Mouse (Mus musculus) ES-Bruce4 (cell line): ENCODE data around the gene Dlgap4.

Source experiments
- CTCF ChIP-seq: IDR thresholded peaks from one replicate; pipeline ENCODE4 v1.8.1; 2011; ENCODE audit warnings: low read depth, low read length
- EP300 ChIP-seq: IDR thresholded peaks from 2 replicates; pipeline ENCODE4 v1.6.1; 2011; ENCODE audit warnings: low read depth, low read length; ENCODE audit not compliant: insufficient read depth
- POLR2A ChIP-seq: IDR thresholded peaks from one replicate; pipeline ENCODE4 v1.8.1; 2011; ENCODE audit warnings: low read length; ENCODE audit not compliant: insufficient read depth

DNA sequence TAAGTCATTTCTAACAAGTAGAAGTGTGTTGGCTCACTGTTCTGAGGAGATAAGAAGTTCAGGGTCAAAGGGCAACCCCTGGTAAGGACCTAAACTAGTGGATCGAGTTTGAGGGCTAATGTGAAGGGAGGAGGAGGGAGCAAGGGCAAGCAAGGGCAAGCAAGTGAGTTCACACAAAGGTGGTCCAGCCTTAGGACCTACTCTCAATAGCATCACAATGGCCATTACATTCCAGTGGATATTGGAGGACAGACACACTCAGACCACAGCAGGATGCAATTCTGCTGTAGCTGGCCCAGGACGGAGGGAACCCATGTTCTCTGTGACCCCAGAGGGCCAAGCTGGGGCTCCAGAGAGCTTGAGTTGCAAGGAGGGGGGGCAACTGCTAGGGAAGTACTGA is 77.3 kb downstream of the Dlgap4 start:
- no peak for TF ChIP-seq POLR2A
- TF ChIP-seq CTCF = no peak
- peak; percentile 94 for TF ChIP-seq EP300
